Mouse (Mus musculus): ENCODE results near the gene Oaz1. TPM values are rescaled to one million over a fixed set of nuclear protein-coding genes. Genes with fewer than 3 reads are reported as not detected.

Gene Oaz1
- polyA plus RNA-seq, 1 experiment from 2014 or later = 1,847 TPM

- no peaks in the 10 kb centered on the region for H3K9me3 ChIP-seq (ENCODE audit: control insufficient read depth, low read length)
- H3K27me3 ChIP-seq (ENCODE audit: control insufficient read depth, insufficient read depth, low read length) = no peaks in the 10 kb centered on the region
- H3K4me1 ChIP-seq (ENCODE audit: control insufficient read depth, insufficient read depth, low read length) = peaks cover 17% of the 10 kb centered on the region
- H3K36me3 ChIP-seq (ENCODE audit: control insufficient read depth, insufficient read depth, low read length) = peaks cover 3% of the 10 kb centered on the region
- H3K4me2 ChIP-seq (ENCODE audit: low read depth) = peak overlapping the region; percentile 19; the same call in 1 of the 2 replicates
- H3K4me3 ChIP-seq (ENCODE audit: low read depth, low read length) = no peak overlapping the region
- H3K27ac ChIP-seq (ENCODE audit: low read depth, low read length) = peak overlapping the region; percentile 39; the same call in 1 of the 2 replicates
- DNase-seq (ENCODE audit: low spot score) = no peak
- H3K9ac ChIP-seq (ENCODE audit: low read length) = peak overlapping the region; percentile 42
- 68% methylated on average over 3 of the region's 3 CpGs for WGBS
- no peak for ATAC-seq (ENCODE audit: insufficient read depth, low FRiP score, low TSS enrichment)
Observed at GRCm38 (mm10) chr10:80857848-80858247, 31.4 kb downstream of the Oaz1 start.

GRCm38 (mm10) chr10:80858350-80858935, 32.0 kb downstream of the Oaz1 start:
- ATAC-seq (ENCODE audit: insufficient read depth, low FRiP score, low TSS enrichment) (no peak), DNase-seq (ENCODE audit: low spot score) (no peak)
- Histone ChIP-seq H3K27me3 (ENCODE audit: control insufficient read depth, insufficient read depth, low read length) (no peaks in the 10 kb centered on the region), H3K9ac (ENCODE audit: low read length) (no peak overlapping the region; the same call in 1 of the 2 replicates), H3K4me1 (ENCODE audit: control insufficient read depth, insufficient read depth, low read length) (peaks cover 17% of the 10 kb centered on the region), H3K9me3 (ENCODE audit: control insufficient read depth, low read length) (no peaks in the 10 kb centered on the region), H3K4me2 (ENCODE audit: low read depth) (peak overlapping the region; percentile 19; the same call in 1 of the 2 replicates), H3K36me3 (ENCODE audit: control insufficient read depth, insufficient read depth, low read length) (no peaks in the 10 kb centered on the region; the same call in none of the 2 replicates), H3K27ac (ENCODE audit: low read depth, low read length) (peak overlapping the region; percentile 39; the same call in 1 of the 2 replicates), H3K4me3 (ENCODE audit: low read depth, low read length) (no peak overlapping the region)
- WGBS = 85% methylated on average over 7 of the region's 7 CpGs

- Histone ChIP-seq H3K36me3 (ENCODE audit: control insufficient read depth, insufficient read depth, low read length) (no peaks in the 10 kb centered on the region; the same call in none of the 2 replicates), H3K27me3 (ENCODE audit: control insufficient read depth, insufficient read depth, low read length) (no peaks in the 10 kb centered on the region), H3K9ac (ENCODE audit: low read length) (no peak overlapping the region), H3K9me3 (ENCODE audit: control insufficient read depth, low read length) (no peaks in the 10 kb centered on the region), H3K27ac (ENCODE audit: low read depth, low read length) (no peak overlapping the region), H3K4me3 (ENCODE audit: low read depth, low read length) (no peak overlapping the region), H3K4me1 (ENCODE audit: control insufficient read depth, insufficient read depth, low read length) (peaks cover 3% of the 10 kb centered on the region; the same call in 1 of the 2 replicates), H3K4me2 (ENCODE audit: low read depth) (no peak overlapping the region)
- WGBS = 92% methylated on average over 5 of the region's 5 CpGs
- DNase-seq (ENCODE audit: low spot score) (no peak), ATAC-seq (ENCODE audit: insufficient read depth, low FRiP score, low TSS enrichment) (no peak)
Observed at GRCm38 (mm10) chr10:80862305-80862704, 35.8 kb downstream of the Oaz1 start.

DNA sequence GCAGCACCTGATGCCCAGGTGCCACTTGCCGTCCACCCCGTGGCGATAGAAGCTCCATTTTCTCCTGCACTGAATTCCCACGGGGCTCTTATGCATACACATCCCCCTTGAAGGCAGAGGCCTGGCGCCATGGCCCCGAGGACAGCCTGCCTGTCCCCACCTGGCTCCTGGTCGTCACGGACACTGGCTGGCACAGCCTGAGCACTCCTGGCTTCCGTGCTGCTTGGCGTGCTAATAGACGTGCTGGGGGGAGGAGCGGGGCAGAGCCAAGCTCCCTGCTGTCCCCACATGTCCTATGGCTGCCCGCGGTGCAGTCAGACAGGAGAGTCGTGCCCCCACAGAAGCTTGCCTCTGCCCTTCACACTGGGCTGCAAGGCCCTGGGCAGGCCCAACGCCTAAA, 38.0 kb downstream of the Oaz1 start:
- no peak for DNase-seq (ENCODE audit: low spot score)

GRCm38 (mm10) chr10:80870993-80871392, 44.5 kb downstream of the Oaz1 start:
- 83% methylated on average over 2 of the region's 6 CpGs for WGBS
- H3K27me3 ChIP-seq (ENCODE audit: control insufficient read depth, insufficient read depth, low read length) = no peaks in the 10 kb centered on the region
- H3K36me3 ChIP-seq (ENCODE audit: control insufficient read depth, insufficient read depth, low read length) = no peaks in the 10 kb centered on the region
- ATAC-seq (ENCODE audit: insufficient read depth, low FRiP score, low TSS enrichment) (no peak), DNase-seq (ENCODE audit: low spot score) (no peak)
- no peaks in the 10 kb centered on the region for H3K9me3 ChIP-seq (ENCODE audit: control insufficient read depth, low read length)
- H3K27ac ChIP-seq (ENCODE audit: low read depth, low read length) = no peak overlapping the region
- H3K9ac ChIP-seq (ENCODE audit: low read length) = no peak overlapping the region
- H3K4me2 ChIP-seq (ENCODE audit: low read depth) = no peak overlapping the region
- no peak overlapping the region for H3K4me3 ChIP-seq (ENCODE audit: low read depth, low read length)
- no peaks in the 10 kb centered on the region for H3K4me1 ChIP-seq (ENCODE audit: control insufficient read depth, insufficient read depth, low read length)

More for the DNA sequence above, 38.0 kb downstream of the Oaz1 start:
- no peaks in the 10 kb centered on the region for H3K9me3 ChIP-seq (ENCODE audit: control insufficient read depth, low read length)
- no peaks in the 10 kb centered on the region for H3K4me1 ChIP-seq (ENCODE audit: control insufficient read depth, insufficient read depth, low read length)
- no peaks in the 10 kb centered on the region for H3K27me3 ChIP-seq (ENCODE audit: control insufficient read depth, insufficient read depth, low read length)
- H3K4me3 ChIP-seq (ENCODE audit: low read depth, low read length) = no peak overlapping the region
- H3K27ac ChIP-seq (ENCODE audit: low read depth, low read length) = no peak overlapping the region
- WGBS = 92% methylated on average over 16 of the region's 16 CpGs
- H3K4me2 ChIP-seq (ENCODE audit: low read depth) = no peak overlapping the region
- H3K9ac ChIP-seq (ENCODE audit: low read length) = no peak overlapping the region
- H3K36me3 ChIP-seq (ENCODE audit: control insufficient read depth, insufficient read depth, low read length) = no peaks in the 10 kb centered on the region; the same call in 1 of the 2 replicates
- no peak for ATAC-seq (ENCODE audit: insufficient read depth, low FRiP score, low TSS enrichment)

GRCm38 (mm10) chr10:80871581-80871980, 45.1 kb downstream of the Oaz1 start, which contains the start of gene Tmprss9:
Gene Tmprss9 (plus strand): TSS chr10:80871848.
- WGBS = 34% methylated on average over 9 of the region's 9 CpGs
- Histone ChIP-seq H3K9ac (ENCODE audit: low read length) (no peak within 1 kb of the TSS), H3K36me3 (ENCODE audit: control insufficient read depth, insufficient read depth, low read length) (no peaks in the 10 kb centered on the region), H3K27ac (ENCODE audit: low read depth, low read length) (no peak within 1 kb of the TSS), H3K4me2 (ENCODE audit: low read depth) (no peak within 1 kb of the TSS), H3K9me3 (ENCODE audit: control insufficient read depth, low read length) (no peaks in the 10 kb centered on the region), H3K4me3 (ENCODE audit: low read depth, low read length) (no peak within 1 kb of the TSS), H3K27me3 (ENCODE audit: control insufficient read depth, insufficient read depth, low read length) (no peaks in the 10 kb centered on the region), H3K4me1 (ENCODE audit: control insufficient read depth, insufficient read depth, low read length) (no peaks in the 10 kb centered on the region)
- no peak for ATAC-seq (ENCODE audit: insufficient read depth, low FRiP score, low TSS enrichment)
- DNase-seq (ENCODE audit: low spot score) = no peak

GRCm38 (mm10) chr10:80874035-80874434, 47.6 kb downstream of the Oaz1 start:
- WGBS = 76% methylated on average over 9 of the region's 9 CpGs
- Histone ChIP-seq H3K9me3 (ENCODE audit: control insufficient read depth, low read length) (no peaks in the 10 kb centered on the region), H3K4me3 (ENCODE audit: low read depth, low read length) (no peak overlapping the region), H3K27me3 (ENCODE audit: control insufficient read depth, insufficient read depth, low read length) (no peaks in the 10 kb centered on the region), H3K27ac (ENCODE audit: low read depth, low read length) (no peak overlapping the region), H3K9ac (ENCODE audit: low read length) (no peak overlapping the region), H3K4me1 (ENCODE audit: control insufficient read depth, insufficient read depth, low read length) (no peaks in the 10 kb centered on the region), H3K36me3 (ENCODE audit: control insufficient read depth, insufficient read depth, low read length) (no peaks in the 10 kb centered on the region), H3K4me2 (ENCODE audit: low read depth) (no peak overlapping the region)
- ATAC-seq (ENCODE audit: insufficient read depth, low FRiP score, low TSS enrichment) = no peak
- no peak for DNase-seq (ENCODE audit: low spot score)

GRCm38 (mm10) chr10:80876028-80876427, 49.6 kb downstream of the Oaz1 start:
- H3K9me3 ChIP-seq (ENCODE audit: control insufficient read depth, low read length) = no peaks in the 10 kb centered on the region
- no peak overlapping the region for H3K9ac ChIP-seq (ENCODE audit: low read length)
- peak; percentile 60 for DNase-seq (ENCODE audit: low spot score)
- no peak overlapping the region for H3K4me2 ChIP-seq (ENCODE audit: low read depth)
- no peaks in the 10 kb centered on the region for H3K4me1 ChIP-seq (ENCODE audit: control insufficient read depth, insufficient read depth, low read length)
- no peak overlapping the region for H3K4me3 ChIP-seq (ENCODE audit: low read depth, low read length)
- H3K27me3 ChIP-seq (ENCODE audit: control insufficient read depth, insufficient read depth, low read length) = no peaks in the 10 kb centered on the region
- H3K27ac ChIP-seq (ENCODE audit: low read depth, low read length) = no peak overlapping the region
- H3K36me3 ChIP-seq (ENCODE audit: control insufficient read depth, insufficient read depth, low read length) = no peaks in the 10 kb centered on the region
- no peak for ATAC-seq (ENCODE audit: insufficient read depth, low FRiP score, low TSS enrichment)
- WGBS = 30% methylated on average over 5 of the region's 5 CpGs

DNA sequence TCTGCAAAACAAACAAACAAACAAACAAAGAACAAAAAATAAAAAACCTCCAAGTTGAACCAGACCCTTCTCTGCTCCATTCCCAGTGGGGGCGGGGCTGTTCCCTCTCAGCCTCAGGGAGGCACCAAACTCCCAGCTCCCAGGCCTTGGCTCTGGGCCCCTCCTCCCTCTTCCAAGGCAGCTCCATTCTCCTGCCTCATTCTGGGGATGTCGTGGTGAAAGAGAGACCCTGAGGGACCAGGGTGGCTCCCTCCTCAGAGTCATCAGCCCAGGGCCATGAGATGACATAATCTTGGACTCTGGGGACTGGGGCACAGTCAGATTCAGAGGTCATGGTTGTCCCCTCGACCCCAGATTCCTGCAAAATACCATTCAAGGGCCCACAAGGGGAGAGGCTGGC, 50.1 kb downstream of the Oaz1 start:
- H3K9me3 ChIP-seq (ENCODE audit: control insufficient read depth, low read length) = no peaks in the 10 kb centered on the region
- H3K27ac ChIP-seq (ENCODE audit: low read depth, low read length) = no peak overlapping the region
- no peak for ATAC-seq (ENCODE audit: insufficient read depth, low FRiP score, low TSS enrichment)
- H3K36me3 ChIP-seq (ENCODE audit: control insufficient read depth, insufficient read depth, low read length) = no peaks in the 10 kb centered on the region
- H3K4me3 ChIP-seq (ENCODE audit: low read depth, low read length) = no peak overlapping the region
- H3K4me2 ChIP-seq (ENCODE audit: low read depth) = no peak overlapping the region
- 23% methylated on average over 3 of the region's 3 CpGs for WGBS
- no peaks in the 10 kb centered on the region for H3K27me3 ChIP-seq (ENCODE audit: control insufficient read depth, insufficient read depth, low read length)
- H3K9ac ChIP-seq (ENCODE audit: low read length) = no peak overlapping the region
- no peaks in the 10 kb centered on the region for H3K4me1 ChIP-seq (ENCODE audit: control insufficient read depth, insufficient read depth, low read length)
- DNase-seq (ENCODE audit: low spot score) = no peak

Measured in neural tube, embryonic 11.5 days (tissue).